Mouse (Mus musculus) MEL (cell line): ENCODE data around the gene Mrpl43. TPM values are rescaled to one million over a fixed set of nuclear protein-coding genes. Genes with fewer than 3 reads are reported as not detected.

Experiments
- DNase-seq: peaks from one replicate; pipeline ENCODE4 v3.0.0; 2011; ENCODE audit warnings: low read depth, low spot score
- H3K27ac ChIP-seq: 2 replicates; pipeline ENCODE4 v1.5.1; 2012; ENCODE audit warnings: low read depth, mild to moderate bottlenecking, control low read depth, low read length, moderate library complexity; ENCODE audit not compliant: control insufficient read depth
- H3K27me3 ChIP-seq, 2 experiments: fragments of 150-350 bp in 1 of 2; sonication (generic) in 1 of 2; 2 replicates each; pipeline ENCODE4 v1.6.1; 2012; ENCODE audit warnings: low read length in 2 of 2, mild to moderate bottlenecking in 2 of 2, improper control_type of control experiment in 1 of 2, moderate library complexity in 1 of 2; ENCODE audit not compliant: insufficient read depth in 2 of 2, control insufficient read depth in 1 of 2
- H3K36me3 ChIP-seq, 2 experiments: 2 replicates each; pipeline ENCODE4 v1.6.1; 2012 to 2014; ENCODE audit warnings: low read length in 2 of 2, improper control_type of control experiment in 1 of 2, inconsistent platforms in 1 of 2, mild to moderate bottlenecking in 1 of 2; ENCODE audit not compliant: insufficient read depth in 2 of 2, control insufficient read depth in 1 of 2
- H3K4me1 ChIP-seq, 2 experiments: fragments of 150-350 bp in 1 of 2; sonication (generic) in 1 of 2; 2 replicates each; pipeline ENCODE4 v1.6.1; 2012; ENCODE audit warnings: low read length in 2 of 2, improper control_type of control experiment in 1 of 2, mild to moderate bottlenecking in 1 of 2; ENCODE audit not compliant: insufficient read depth in 2 of 2, control insufficient read depth in 1 of 2
- H3K4me3 ChIP-seq, 2 experiments: fragments of 150-350 bp in 1 of 2; sonication (generic) in 1 of 2; 2 replicates each; pipeline ENCODE4 v1.5.1; 2012; ENCODE audit warnings: low read depth in 2 of 2, low read length in 2 of 2, mild to moderate bottlenecking in 2 of 2, moderate library complexity in 2 of 2, control low read depth in 1 of 2, improper control_type of control experiment in 1 of 2; ENCODE audit not compliant: control insufficient read depth in 1 of 2, insufficient read depth in 1 of 2
- H3K79me2 ChIP-seq: 2 replicates; pipeline ENCODE4 v1.6.1; 2012; ENCODE audit warnings: mild to moderate bottlenecking, low read length, moderate library complexity; ENCODE audit not compliant: control insufficient read depth, poor library complexity, insufficient read depth
- H3K9ac ChIP-seq: 2 replicates; pipeline ENCODE4 v1.6.1; 2012; ENCODE audit warnings: low read depth, mild to moderate bottlenecking, control low read depth, low read length, moderate library complexity; ENCODE audit not compliant: control insufficient read depth, poor library complexity, severe bottlenecking
- H3K9me3 ChIP-seq: fragments of 150-350 bp; sonication (generic); replicated peaks from 2 replicates; pipeline ENCODE4 v1.6.1; 2012; ENCODE audit warnings: mild to moderate bottlenecking, low read length, improper control_type of control experiment, moderate library complexity; ENCODE audit not compliant: insufficient read depth
- BHLHE40 ChIP-seq: IDR thresholded peaks from 2 replicates; pipeline ENCODE4 v1.6.1; 2012; ENCODE audit warnings: low read depth, mild to moderate bottlenecking, inconsistent platforms, low read length, improper control_type of control experiment, borderline replicate concordance
- CTCF ChIP-seq, 3 experiments: IDR thresholded peaks in 2 of 3; conservative IDR thresholded peaks in 1 of 3; 2 replicates each; pipeline ENCODE4 v1.5.1; 2011 to 2012; ENCODE audit warnings: low read length in 3 of 3, low read depth in 2 of 3, mild to moderate bottlenecking in 2 of 3, improper control_type of control experiment in 1 of 3, inconsistent platforms in 1 of 3, mixed read lengths in 1 of 3, moderate library complexity in 1 of 3; ENCODE audit not compliant: control insufficient read depth in 1 of 3, insufficient read depth in 1 of 3, poor library complexity in 1 of 3, severe bottlenecking in 1 of 3
- E2F4 ChIP-seq: IDR thresholded peaks from 2 replicates; pipeline ENCODE4 v1.6.1; 2011; ENCODE audit warnings: low read depth, low read length, improper control_type of control experiment, borderline replicate concordance
- ETS1 ChIP-seq: IDR thresholded peaks from 2 replicates; pipeline ENCODE4 v1.6.1; 2012; ENCODE audit warnings: low read depth, mild to moderate bottlenecking, inconsistent platforms, low read length, improper control_type of control experiment, moderate library complexity
- MAFK ChIP-seq: IDR thresholded peaks from 2 replicates; pipeline ENCODE4 v1.6.1; 2011; ENCODE audit warnings: low read depth, mild to moderate bottlenecking, low read length, improper control_type of control experiment, borderline replicate concordance
- MYC ChIP-seq: IDR thresholded peaks from 2 replicates; pipeline ENCODE4 v1.6.1; 2011; ENCODE audit warnings: low read depth, mild to moderate bottlenecking, low read length, improper control_type of control experiment, moderate library complexity
- NRF1 ChIP-seq: IDR thresholded peaks from 2 replicates; pipeline ENCODE4 v1.6.1; 2014; ENCODE audit warnings: low read depth, mild to moderate bottlenecking, inconsistent platforms, low read length, improper control_type of control experiment, moderate library complexity; ENCODE audit not compliant: poor library complexity, insufficient read depth, severe bottlenecking
- POLR2A ChIP-seq, 2 experiments: IDR thresholded peaks; 2 replicates each; pipeline ENCODE4 v1.6.1; 2011 to 2012; ENCODE audit warnings: low read length in 2 of 2, mild to moderate bottlenecking in 2 of 2, control low read depth in 1 of 2, improper control_type of control experiment in 1 of 2, low read depth in 1 of 2, moderate library complexity in 1 of 2; ENCODE audit not compliant: control insufficient read depth in 1 of 2, insufficient read depth in 1 of 2, poor library complexity in 1 of 2
- POLR2AphosphoS2 ChIP-seq: IDR thresholded peaks from 2 replicates; pipeline ENCODE4 v1.6.1; 2011; ENCODE audit warnings: low read length, improper control_type of control experiment
- RCOR1 ChIP-seq: IDR thresholded peaks from 2 replicates; pipeline ENCODE4 v1.6.1; 2012; ENCODE audit warnings: low read depth, mild to moderate bottlenecking, inconsistent platforms, low read length, improper control_type of control experiment
- SIN3A ChIP-seq: IDR thresholded peaks from 2 replicates; pipeline ENCODE4 v1.6.1; 2012; ENCODE audit warnings: low read length, improper control_type of control experiment, inconsistent platforms
- TCF12 ChIP-seq: IDR thresholded peaks from 2 replicates; pipeline ENCODE4 v1.6.1; 2014; ENCODE audit warnings: low read depth, mild to moderate bottlenecking, inconsistent platforms, low read length, improper control_type of control experiment, moderate library complexity
- USF1 ChIP-seq: IDR thresholded peaks from 2 replicates; pipeline ENCODE4 v1.6.1; 2014; ENCODE audit warnings: low read depth, mild to moderate bottlenecking, inconsistent platforms, low read length, improper control_type of control experiment, moderate library complexity
- ZKSCAN1 ChIP-seq: IDR thresholded peaks from 2 replicates; pipeline ENCODE4 v1.6.1; 2012; ENCODE audit warnings: low read depth, mild to moderate bottlenecking, inconsistent platforms, low read length, improper control_type of control experiment, moderate library complexity
- polyA plus RNA-seq, 2 experiments: library from polyadenylated mRNA; stranded (reverse) in 1 of 2; unstranded in 1 of 2; fragments of >175 nt in 1 of 2; fragments of >200 nt in 1 of 2; gene quantifications; 2 replicates each; pipeline versions ENCODE4 v1.2.1 to v1.2.4; 2012; ENCODE audit warnings: low replicate concordance in 2 of 2, low read depth in 1 of 2; ENCODE audit not compliant: insufficient read length in 2 of 2, insufficient read depth in 1 of 2, missing spikeins in 1 of 2
- total RNA-seq: library from RNA; depleted of rRNA; stranded (reverse); fragments of 300-350 nt; gene quantifications from 2 replicates; pipeline ENCODE4 v1.2.3, GENCODE M21; 2012

Gene Mrpl43
- total and polyA plus RNA-seq, 3 experiments: 136 to 145 TPM; not detected in 1

GRCm38 (mm10) chr19:45026958-45027670 lies 20.9 kb upstream of the Mrpl43 start:
- Histone ChIP-seq H3K9ac (no peak overlapping the region), H3K79me2 (no peaks in the 10 kb centered on the region), H3K4me3 (no peak overlapping the region)
- no peak for TF ChIP-seq TCF12
- TF ChIP-seq, all 39 proteins: peak for 0
- Histone ChIP-seq H3K36me3 (peaks cover 0 to 5% of the 10 kb centered on the region in 2 experiments; a peak in 2 of 4 replicates), H3K4me1 (peaks cover 2 to 12% of the 10 kb centered on the region in 2 experiments; a peak in 3 of 4 replicates), H3K27me3 (no peaks in the 10 kb centered on the region), H3K27ac (no peak overlapping the region), H3K9me3 (no peaks in the 10 kb centered on the region)
- DNase-seq: no peak

- peaks cover 0 to 4% of the 10 kb centered on the region in 2 experiments; a peak in 1 of 4 replicates for H3K4me1 ChIP-seq
- no peaks in the 10 kb centered on the region for H3K27me3 ChIP-seq
- no peak for TF ChIP-seq ETS1
- TF ChIP-seq POLR2AphosphoS2: no peak
- TF ChIP-seq BHLHE40: no peak
- TF ChIP-seq RCOR1: no peak
- TF ChIP-seq MAFK: no peak
- TF ChIP-seq POLR2A (IDR thresholded peaks at IDR 0.05; ENCODE audit: control insufficient read depth in 1 of 2, insufficient read depth in 1 of 2, low read depth in 1 of 2, low read length in 2 of 2, poor library complexity in 1 of 2): no peak
- no peak for TF ChIP-seq ZKSCAN1
- TF ChIP-seq NRF1: no peak
- TF ChIP-seq MYC: no peak
- TF ChIP-seq SIN3A: no peak
- no peak for DNase-seq
- no peak overlapping the region for H3K9ac ChIP-seq
- no peaks in the 10 kb centered on the region for H3K79me2 ChIP-seq
- no peaks in the 10 kb centered on the region for H3K9me3 ChIP-seq
- H3K27ac ChIP-seq: no peak overlapping the region
- no peak overlapping the region for H3K4me3 ChIP-seq
- H3K36me3 ChIP-seq: peaks cover 0 to 2% of the 10 kb centered on the region in 2 experiments; a peak in 1 of 4 replicates
Observed at GRCm38 (mm10) chr19:45025937-45026568, 19.8 kb upstream of the Mrpl43 start.

- Histone ChIP-seq H3K9ac (no peak overlapping the region), H3K27me3 (no peaks in the 10 kb centered on the region), H3K9me3 (no peaks in the 10 kb centered on the region), H3K79me2 (no peaks in the 10 kb centered on the region), H3K36me3 (no peaks in the 10 kb centered on the region), H3K27ac (no peak overlapping the region), H3K4me1 (no peaks in the 10 kb centered on the region), H3K4me3 (no peak overlapping the region)
- TF ChIP-seq E2F4 (no peak), CTCF (IDR thresholded peaks at IDR 0.05 in 2 of 3, conservative IDR thresholded peaks at IDR 0.05 in 1 of 3; ENCODE audit: control insufficient read depth in 1 of 3, insufficient read depth in 1 of 3, low read depth in 2 of 3, low read length in 3 of 3, poor library complexity in 1 of 3, severe bottlenecking in 1 of 3) (no peak), USF1 (no peak)
- no peak for DNase-seq
Observed at GRCm38 (mm10) chr19:45024775-45025174, 18.5 kb upstream of the Mrpl43 start.
